Mouse (Mus musculus) neural tube, embryonic 11.5 days (tissue): ENCODE data around the gene Ptgs2. TPM values are rescaled to one million over a fixed set of nuclear protein-coding genes. Genes with fewer than 3 reads are reported as not detected.

Source experiments
- ATAC-seq: fragments of 200-750 bp; cut with Nextera tagmentation; 2 replicates; pipeline ENCODE4 v1.8.0; 2017; ENCODE audit warnings: moderate number of reproducible peaks, mild to moderate bottlenecking, moderate TSS enrichment, moderate library complexity; ENCODE audit not compliant: insufficient read depth, low FRiP score, low TSS enrichment
- DNase-seq: peaks from one replicate; pipeline ENCODE4 v3.0.0-alpha.2; 2015; ENCODE audit warnings: low spot score
- H3K27ac ChIP-seq: fragments of 300-500 bp; sonication (generic); 2 replicates; pipeline ENCODE4 v1.5.1; 2014; ENCODE audit warnings: low read depth, mild to moderate bottlenecking, low read length
- H3K27me3 ChIP-seq: fragments of 300-500 bp; sonication (generic); 2 replicates; pipeline ENCODE4 v1.6.1; 2014; ENCODE audit warnings: mild to moderate bottlenecking, low read length, mixed read lengths; ENCODE audit not compliant: control insufficient read depth, insufficient read depth
- H3K36me3 ChIP-seq: fragments of 300-500 bp; sonication (generic); 2 replicates; pipeline ENCODE4 v1.6.1; 2014; ENCODE audit warnings: mild to moderate bottlenecking, low read length, moderate library complexity, mixed read lengths; ENCODE audit not compliant: control insufficient read depth, insufficient read depth
- H3K4me1 ChIP-seq: fragments of 300-500 bp; sonication (generic); 2 replicates; pipeline ENCODE4 v1.6.1; 2014; ENCODE audit warnings: low read length, mixed read lengths; ENCODE audit not compliant: control insufficient read depth, insufficient read depth
- H3K4me2 ChIP-seq: fragments of 300-500 bp; sonication (generic); 2 replicates; pipeline ENCODE4 v1.6.1; 2014; ENCODE audit warnings: low read depth, mild to moderate bottlenecking, moderate library complexity
- H3K4me3 ChIP-seq: fragments of 300-500 bp; sonication (generic); 2 replicates; pipeline ENCODE4 v1.5.1; 2014; ENCODE audit warnings: low read depth, low read length
- H3K9ac ChIP-seq: fragments of 300-500 bp; sonication (generic); 2 replicates; pipeline ENCODE4 v1.6.1; 2014; ENCODE audit warnings: mild to moderate bottlenecking, low read length
- H3K9me3 ChIP-seq: fragments of 300-500 bp; sonication (generic); 2 replicates; pipeline ENCODE4 v1.6.1; 2016; ENCODE audit warnings: low read length; ENCODE audit not compliant: control insufficient read depth
- WGBS: fragments of 180-500 bp; shearing (Covaris S2); extraction: QIAGEN DNeasy Blood & Tissue Kit; methylation state at CpG from one replicate; pipeline ENCODE4 v1.1.7; 2014; 5-methylcytosine and 5-hydroxymethylcytosine counted together
- polyA plus RNA-seq: library from polyadenylated mRNA; unstranded; fragments of >200 nt; fragmentation: Nextera tagmentation; extraction: Ambion mirVana; gene quantifications from 2 replicates; pipeline ENCODE4 v1.2.1, GENCODE M21; 2014

Ptgs2 gene
- polyA plus RNA-seq: not detected in 2 replicates

GRCm38 (mm10) chr1:150099790-150100333, at the start of gene Ptgs2:
Gene Ptgs2, plus strand, starts transcription at chr1:150100031.
- H3K27ac ChIP-seq: no peak within 1 kb of the TSS
- 0 out of 2 replicates have a peak, but pooled peaks cover 3% of the 10 kb centered on the region for H3K4me1 ChIP-seq
- peak within 1 kb of the TSS; percentile 54 for H3K4me2 ChIP-seq
- H3K4me3 ChIP-seq: peak within 1 kb of the TSS; percentile 28
- under 1% methylated on average over 26 of the region's 26 CpGs for WGBS
- no peaks in the 10 kb centered on the region for H3K9me3 ChIP-seq
- DNase-seq (peak; percentile 47), ATAC-seq (peak; percentile 79)
- H3K9ac ChIP-seq: peak within 1 kb of the TSS; percentile 41
- H3K27me3 ChIP-seq: no peaks in the 10 kb centered on the region
- no peaks in the 10 kb centered on the region for H3K36me3 ChIP-seq

GRCm38 (mm10) chr1:150050256-150050655, 49.6 kb upstream of the Ptgs2 start:
- Histone ChIP-seq H3K27me3 (no peaks in the 10 kb centered on the region), H3K4me3 (no peak overlapping the region), H3K4me1 (no peaks in the 10 kb centered on the region), H3K36me3 (no peaks in the 10 kb centered on the region), H3K27ac (no peak overlapping the region), H3K9ac (no peak overlapping the region), H3K9me3 (no peaks in the 10 kb centered on the region), H3K4me2 (no peak overlapping the region)
- ATAC-seq (no peak), DNase-seq (no peak)
- WGBS: 88% methylated on average over 1 of the region's 1 CpGs

- H3K36me3 ChIP-seq: no peaks in the 10 kb centered on the region
- no peaks in the 10 kb centered on the region for H3K4me1 ChIP-seq
- no peak overlapping the region for H3K4me3 ChIP-seq
- H3K4me2 ChIP-seq: no peak overlapping the region
- no peak for ATAC-seq
- no peaks in the 10 kb centered on the region for H3K27me3 ChIP-seq
- H3K9me3 ChIP-seq: no peaks in the 10 kb centered on the region
- DNase-seq: no peak
- H3K9ac ChIP-seq: no peak overlapping the region
- H3K27ac ChIP-seq: no peak overlapping the region
- WGBS: 68% methylated on average over 1 of the region's 1 CpGs
Measured at GRCm38 (mm10) chr1:150065684-150066083, 34.1 kb upstream of the Ptgs2 start.

- Histone ChIP-seq H3K4me2 (no peak overlapping the region), H3K9me3 (no peaks in the 10 kb centered on the region), H3K4me1 (no peaks in the 10 kb centered on the region), H3K9ac (no peak overlapping the region), H3K27ac (no peak overlapping the region), H3K4me3 (no peak overlapping the region), H3K27me3 (no peaks in the 10 kb centered on the region), H3K36me3 (no peaks in the 10 kb centered on the region)
- WGBS: 88% methylated on average over 3 of the region's 3 CpGs
- ATAC-seq: no peak
- no peak for DNase-seq
Measured at GRCm38 (mm10) chr1:150072880-150073279, 27.0 kb upstream of the Ptgs2 start.

GRCm38 (mm10) chr1:150074609-150075008, 25.2 kb upstream of the Ptgs2 start:
- H3K4me2 ChIP-seq: no peak overlapping the region
- no peaks in the 10 kb centered on the region for H3K4me1 ChIP-seq
- no peaks in the 10 kb centered on the region for H3K27me3 ChIP-seq
- no peak overlapping the region for H3K27ac ChIP-seq
- no peaks in the 10 kb centered on the region for H3K36me3 ChIP-seq
- no peak overlapping the region for H3K4me3 ChIP-seq
- H3K9me3 ChIP-seq: no peaks in the 10 kb centered on the region
- WGBS: 84% methylated on average over 1 of the region's 1 CpGs
- DNase-seq (no peak), ATAC-seq (no peak)
- no peak overlapping the region for H3K9ac ChIP-seq

GRCm38 (mm10) chr1:150089040-150089692, 10.7 kb upstream of the Ptgs2 start:
- DNase-seq (no peak), ATAC-seq (no peak)
- H3K36me3 ChIP-seq: no peaks in the 10 kb centered on the region
- H3K27ac ChIP-seq: no peak overlapping the region
- H3K4me3 ChIP-seq: no peak overlapping the region
- H3K4me2 ChIP-seq: no peak overlapping the region
- no peaks in the 10 kb centered on the region for H3K4me1 ChIP-seq
- H3K9me3 ChIP-seq: no peaks in the 10 kb centered on the region
- no peak overlapping the region for H3K9ac ChIP-seq
- no peaks in the 10 kb centered on the region for H3K27me3 ChIP-seq
- WGBS: 79% methylated on average over 6 of the region's 6 CpGs

- H3K9me3 ChIP-seq: no peaks in the 10 kb centered on the region
- H3K4me2 ChIP-seq: no peak overlapping the region
- H3K27ac ChIP-seq: no peak overlapping the region
- H3K36me3 ChIP-seq: no peaks in the 10 kb centered on the region
- no peak for DNase-seq
- WGBS: 50% methylated on average over 1 of the region's 1 CpGs
- H3K27me3 ChIP-seq: no peaks in the 10 kb centered on the region
- no peak overlapping the region for H3K9ac ChIP-seq
- no peak overlapping the region for H3K4me3 ChIP-seq
- ATAC-seq: no peak
- H3K4me1 ChIP-seq: no peaks in the 10 kb centered on the region
Measured at GRCm38 (mm10) chr1:150090229-150090628, 9.6 kb upstream of the Ptgs2 start.

GRCm38 (mm10) chr1:150097036-150097435, 2.8 kb upstream of the Ptgs2 start:
- Histone ChIP-seq H3K4me1 (0 out of 2 replicates have a peak, but pooled peaks cover 3% of the 10 kb centered on the region), H3K27me3 (no peaks in the 10 kb centered on the region), H3K9me3 (no peaks in the 10 kb centered on the region), H3K4me3 (no peak overlapping the region), H3K27ac (no peak overlapping the region), H3K36me3 (no peaks in the 10 kb centered on the region), H3K4me2 (no peak overlapping the region), H3K9ac (no peak overlapping the region)
- WGBS: 79% methylated on average over 2 of the region's 2 CpGs
- no peak for DNase-seq
- no peak for ATAC-seq

GRCm38 (mm10) chr1:150097721-150098120, 2.1 kb upstream of the Ptgs2 start:
- H3K27ac ChIP-seq: no peak overlapping the region
- H3K4me2 ChIP-seq: no peak overlapping the region
- no peak overlapping the region for H3K4me3 ChIP-seq
- H3K9ac ChIP-seq: no peak overlapping the region
- H3K27me3 ChIP-seq: no peaks in the 10 kb centered on the region
- 0 out of 2 replicates have a peak, but pooled peaks cover 3% of the 10 kb centered on the region for H3K4me1 ChIP-seq
- 74% methylated on average over 1 of the region's 1 CpGs for WGBS
- H3K9me3 ChIP-seq: no peaks in the 10 kb centered on the region
- no peaks in the 10 kb centered on the region for H3K36me3 ChIP-seq
- ATAC-seq (no peak), DNase-seq (no peak)
